10 mouse cellular contexts compared by ENCODE assay signal in genomic region chr2:136886846-136887245, GRCm38 (mm10). TPM values are rescaled to one million over a fixed set of nuclear protein-coding genes. Genes with fewer than 3 reads are reported as not detected.
DNase-seq lines count a peak whose midpoint lies in the region; ATAC-seq lines count a peak whose summit lies in the region.
"Had no signal": no experiment of that assay in that cellular context is flagged by ENCODE, and none has a peak within 500 bp of the region (broad histone marks: within the 10 kb centered on the region; RNA-seq: fewer than 3 reads in every experiment).

No protein-coding gene starts in this region.

- no peaks in the 10 kb centered on the region for H3K27me3 ChIP-seq in kidney, embryonic 14.5 days (ENCODE audit: control insufficient read depth, insufficient read depth, low read length)
- H3K27me3 ChIP-seq: embryonic facial prominence, embryonic 12.5 days had no signal

- no peak overlapping the region for H3K27ac ChIP-seq in kidney, embryonic 14.5 days (ENCODE audit: low read depth, low read length)
- H3K27ac ChIP-seq: embryonic facial prominence, embryonic 12.5 days had no signal

- H3K9me3 ChIP-seq in kidney, embryonic 14.5 days (ENCODE audit: control insufficient read depth, low read length) = no peaks in the 10 kb centered on the region
- H3K9me3 ChIP-seq: embryonic facial prominence, embryonic 12.5 days had no signal

- 66% methylated on average over 4 of the region's 4 CpGs for WGBS in kidney, embryonic 14.5 days

- no peaks in the 10 kb centered on the region for H3K4me1 ChIP-seq in kidney, embryonic 14.5 days (ENCODE audit: control insufficient read depth, insufficient read depth, low read length)

- H3K4me2 ChIP-seq in kidney, embryonic 14.5 days (replicated peaks; ENCODE audit: low read depth, low read length) = no peak overlapping the region
- H3K4me2 ChIP-seq: embryonic facial prominence, embryonic 12.5 days had no signal

- H3K36me3 ChIP-seq in kidney, embryonic 14.5 days (ENCODE audit: control insufficient read depth, insufficient read depth, low read length) = peaks cover 29% of the 10 kb centered on the region; the same call in 1 of the 2 replicates

- H3K4me3 ChIP-seq in kidney, embryonic 14.5 days (ENCODE audit: low read length) = no peak overlapping the region
- H3K4me3 ChIP-seq: embryonic facial prominence, embryonic 12.5 days had no signal

- no peak overlapping the region for H3K9ac ChIP-seq in kidney, embryonic 14.5 days (ENCODE audit: low read depth, low read length)
- H3K9ac ChIP-seq: embryonic facial prominence, embryonic 12.5 days had no signal

- ATAC-seq in kidney, embryonic 14.5 days (ENCODE audit: low FRiP score, low TSS enrichment) = no peak
- no peak for ATAC-seq in erythroblast, adult 5-6 weeks (replicated peaks; ENCODE audit: low FRiP score, poor library complexity, severe bottlenecking)

- peak; percentile 48 to 59 for DNase-seq in adrenal gland, postnatal 36 days
- DNase-seq in adrenal gland, adult 2 months = no peak
- peak; percentile 27 for DNase-seq in kidney, adult 18-20 months
- DNase-seq in 416B (ENCODE audit: low read depth) = peak; percentile 32
- DNase-seq in heart, postnatal 4 days = peak; percentile 53
- peak; percentile 22 for DNase-seq in telencephalon, adult 2 months (ENCODE audit: low read depth, low spot score)

RNA-seq across cellular contexts. Expression of gene AL731706.2, which starts 1.4 kb away (rescaled TPM):
- total RNA-seq in adrenal gland, postnatal 36 days (2021) = 1 to 10 TPM; 7.8 to 9.0 TPM
- 10 to 100 TPM in 1 of 2 experiments, 1 to 10 TPM in 1; 3.4 to 18.3 TPM for total RNA-seq in adrenal gland, adult 2 months (2021)
- polyA plus RNA-seq in adrenal gland, adult 2 months (2012; rRNA removed) = not detected in 2 replicates
- polyA plus RNA-seq in kidney, embryonic 14.5 days (2014; fragmentation: Nextera tagmentation; extraction: Ambion mirVana) = 40.6 and 44.1 TPM in 2 replicates
- total RNA-seq in heart, postnatal 4 days (2021) = 10 to 100 TPM; 14.5 to 35.5 TPM
- total RNA-seq in erythroblast, adult 5-6 weeks (2015; ENCODE audit: low replicate concordance) = not detected in 2 replicates
- total RNA-seq in erythroblast, adult 5-6 weeks (2017; ENCODE audit: low replicate concordance) = not detected in 2 replicates
- polyA plus RNA-seq: large intestine, adult 2 months had no signal

RNA-seq across cellular contexts. Expression of gene Slx4ip, which starts 4.2 kb away (rescaled TPM):
- total RNA-seq in adrenal gland, postnatal 36 days (2021) = 1 to 10 TPM; 6.1 TPM
- 1 to 10 TPM; 4.6 to 6.6 TPM for total RNA-seq in adrenal gland, adult 2 months (2021)
- polyA plus RNA-seq in adrenal gland, adult 2 months (2012; rRNA removed) = 0.08 and 0.40 TPM in 2 replicates
- 6.8 and 7.8 TPM in 2 replicates for polyA plus RNA-seq in kidney, embryonic 14.5 days (2014; fragmentation: Nextera tagmentation; extraction: Ambion mirVana)
- 1 to 10 TPM; 3.7 to 4.4 TPM for total RNA-seq in heart, postnatal 4 days (2021)
- total RNA-seq in erythroblast, adult 5-6 weeks (2015; ENCODE audit: low replicate concordance) = 7.1 and 7.5 TPM in 2 replicates
- total RNA-seq in erythroblast, adult 5-6 weeks (2017; ENCODE audit: low replicate concordance) = 7.5 and 11.3 TPM in 2 replicates

RNA-seq across cellular contexts. Expression of gene AL731706.1, which starts 4.3 kb away (rescaled TPM):
- total RNA-seq in adrenal gland, postnatal 36 days (2021) = 10 to 100 TPM; 14.3 to 23.6 TPM
- total RNA-seq in adrenal gland, adult 2 months (2021) = 10 to 100 TPM; 12.4 to 16.2 TPM
- polyA plus RNA-seq in adrenal gland, adult 2 months (2012; rRNA removed) = 0.15 and 0.55 TPM in 2 replicates
- polyA plus RNA-seq in kidney, embryonic 14.5 days (2014; fragmentation: Nextera tagmentation; extraction: Ambion mirVana) = 32.0 and 43.5 TPM in 2 replicates
- total RNA-seq in heart, postnatal 4 days (2021) = 10 to 100 TPM; 22.6 to 25.7 TPM
- 3.6 TPM in 1 of 2 replicates, not detected in the other for total RNA-seq in erythroblast, adult 5-6 weeks (2015; ENCODE audit: low replicate concordance)
- 2.4 TPM in 1 of 2 replicates, not detected in the other for total RNA-seq in erythroblast, adult 5-6 weeks (2017; ENCODE audit: low replicate concordance)

RNA-seq across cellular contexts. Expression of gene Mkks, which starts 4.3 kb away (rescaled TPM):
- total RNA-seq in adrenal gland, postnatal 36 days (2021) = 10 to 100 TPM; 16.8 to 26.6 TPM
- total RNA-seq in adrenal gland, adult 2 months (2021) = 10 to 100 TPM; 20.8 to 27.2 TPM
- 1.4 and 1.9 TPM in 2 replicates for polyA plus RNA-seq in adrenal gland, adult 2 months (2012; rRNA removed)
- 18.0 and 20.7 TPM in 2 replicates for polyA plus RNA-seq in kidney, embryonic 14.5 days (2014; fragmentation: Nextera tagmentation; extraction: Ambion mirVana)
- 10 to 100 TPM; 30.4 to 30.9 TPM for total RNA-seq in heart, postnatal 4 days (2021)
- 4.2 TPM in 2 replicates for total RNA-seq in erythroblast, adult 5-6 weeks (2015; ENCODE audit: low replicate concordance)
- total RNA-seq in erythroblast, adult 5-6 weeks (2017; ENCODE audit: low replicate concordance) = 1.2 and 7.0 TPM in 2 replicates

Comparison
In these comparisons a context has a peak if more than half of its experiments do, and no peak if none do; other contexts are left out.
1. RNA of gene AL731706.2, which starts 1.4 kb away (total RNA-seq): 14.5 to 35.5 TPM in heart, postnatal 4 days, 3.4 to 18.3 TPM in adrenal gland, adult 2 months and 7.8 to 9.0 TPM in adrenal gland, postnatal 36 days; not detected in erythroblast, adult 5-6 weeks; every median in the first group is over 4 times any median in the second.